Mouse (Mus musculus) limb, embryonic 14.5 days (tissue): ENCODE measurements around the gene Wfikkn2. TPM values are rescaled to one million over a fixed set of nuclear protein-coding genes. Genes with fewer than 3 reads are reported as not detected.
A peak's percentile ranks its signal among the peaks of the same experiment; 100 is the strongest.

Experiments used
- ATAC-seq: fragments of 200-750 bp; cut with Nextera tagmentation; 2 replicates; pipeline ENCODE4 v1.8.0; 2017; ENCODE audit warnings: low read depth, moderate number of reproducible peaks, moderate TSS enrichment; ENCODE audit not compliant: low FRiP score
- DNase-seq: peaks from one replicate; pipeline ENCODE4 v3.0.0-alpha.2; 2015; ENCODE audit warnings: low spot score
- H3K27ac ChIP-seq: fragments of 300-500 bp; sonication (generic); replicated peaks from 2 replicates; pipeline ENCODE4 v1.5.1; 2014; ENCODE audit warnings: low read depth, mild to moderate bottlenecking, low read length, moderate library complexity, mixed read lengths
- H3K27me3 ChIP-seq: fragments of 300-500 bp; sonication (generic); 2 replicates; pipeline ENCODE4 v1.6.1; 2014; ENCODE audit warnings: low read length, mixed read lengths; ENCODE audit not compliant: control insufficient read depth, insufficient read depth
- H3K36me3 ChIP-seq: fragments of 300-500 bp; sonication (generic); 2 replicates; pipeline ENCODE4 v1.6.1; 2014; ENCODE audit warnings: mild to moderate bottlenecking, low read length, moderate library complexity, mixed read lengths; ENCODE audit not compliant: control insufficient read depth, insufficient read depth
- H3K4me1 ChIP-seq: fragments of 300-500 bp; sonication (generic); 2 replicates; pipeline ENCODE4 v1.6.1; 2014; ENCODE audit warnings: antibody characterized with exemption, low read length, mixed read lengths; ENCODE audit not compliant: control insufficient read depth, insufficient read depth
- H3K4me2 ChIP-seq: fragments of 300-500 bp; sonication (generic); replicated peaks from 2 replicates; pipeline ENCODE4 v1.6.1; 2014; ENCODE audit warnings: low read depth, mild to moderate bottlenecking, low read length, moderate library complexity; ENCODE audit not compliant: severe bottlenecking
- H3K4me3 ChIP-seq: fragments of 300-500 bp; sonication (generic); replicated peaks from 2 replicates; pipeline ENCODE4 v1.5.1; 2014; ENCODE audit warnings: low read length
- H3K9ac ChIP-seq: fragments of 300-500 bp; sonication (generic); 2 replicates; pipeline ENCODE4 v1.6.1; 2014; ENCODE audit warnings: mild to moderate bottlenecking, low read depth, low read length, moderate library complexity; ENCODE audit not compliant: severe bottlenecking
- H3K9me3 ChIP-seq: fragments of 300-500 bp; sonication (generic); 2 replicates; pipeline ENCODE4 v1.6.1; 2016; ENCODE audit warnings: low read length; ENCODE audit not compliant: control insufficient read depth
- POLR2A ChIP-seq: fragments of 200-500 bp; IDR thresholded peaks from 2 replicates; pipeline ENCODE4 v1.8.0; 2012; ENCODE audit warnings: inconsistent platforms, mild to moderate bottlenecking, moderate library complexity, borderline replicate concordance; ENCODE audit not compliant: insufficient read depth, insufficient read length; ENCODE audit errors: extremely low read depth
- WGBS: fragments of 180-500 bp; shearing (Covaris S2); extraction: QIAGEN DNeasy Blood & Tissue Kit; methylation state at CpG from one replicate; pipeline ENCODE4 v1.1.7; 2014; 5-methylcytosine and 5-hydroxymethylcytosine counted together
- polyA plus RNA-seq, 2 experiments: library from polyadenylated mRNA; depleted of rRNA in 1 of 2; stranded (reverse) in 1 of 2; unstranded in 1 of 2; fragments of >200 nt; fragmentation: Nextera tagmentation in 1 of 2; extraction: Ambion mirVana in 1 of 2; gene quantifications; 2 replicates each; pipeline versions ENCODE4 v1.2.1 to v1.2.3; 2012 to 2014

The Wfikkn2 gene
- polyA plus RNA-seq, 2 experiments, result 9.7 to 19.9 TPM

GRCm38 (mm10) chr11:94208811-94209675 is 36.8 kb downstream of the Wfikkn2 start:
- 36% methylated on average over 8 of the region's 8 CpGs for WGBS
- no peak for DNase-seq
- H3K4me3 ChIP-seq, result peak overlapping the region; percentile 97; the same call in 1 of the 2 replicates

GRCm38 (mm10) chr11:94206398-94207114 is 39.2 kb downstream of the Wfikkn2 start:
- Histone ChIP-seq H3K27me3 (no peaks in the 10 kb centered on the region), H3K4me2 (no peak overlapping the region)
- 83% methylated on average over 10 of the region's 10 CpGs for WGBS

More at GRCm38 (mm10) chr11:94208811-94209675, 36.8 kb downstream of the Wfikkn2 start:
- Histone ChIP-seq H3K9ac (no peak overlapping the region), H3K9me3 (no peaks in the 10 kb centered on the region), H3K27ac (no peak overlapping the region), H3K4me2 (peak overlapping the region; percentile 97), H3K27me3 (no peaks in the 10 kb centered on the region), H3K36me3 (peaks cover 6% of the 10 kb centered on the region), H3K4me1 (peaks cover 15% of the 10 kb centered on the region)
- ATAC-seq, result no peak
- TF ChIP-seq POLR2A, result no peak

GRCm38 (mm10) chr11:94203066-94203465 is 42.7 kb downstream of the Wfikkn2 start:
- Histone ChIP-seq H3K4me3 (no peak overlapping the region), H3K9me3 (no peaks in the 10 kb centered on the region), H3K4me2 (no peak overlapping the region), H3K27me3 (no peaks in the 10 kb centered on the region), H3K4me1 (no peaks in the 10 kb centered on the region), H3K36me3 (no peaks in the 10 kb centered on the region), H3K27ac (no peak overlapping the region), H3K9ac (no peak overlapping the region)
- ATAC-seq, result no peak
- TF ChIP-seq POLR2A, result no peak
- WGBS, result 77% methylated on average over 3 of the region's 3 CpGs
- no peak for DNase-seq

More at GRCm38 (mm10) chr11:94206398-94207114, 39.2 kb downstream of the Wfikkn2 start:
- Histone ChIP-seq H3K9me3 (no peaks in the 10 kb centered on the region), H3K9ac (no peak overlapping the region), H3K36me3 (no peaks in the 10 kb centered on the region), H3K4me3 (no peak overlapping the region), H3K4me1 (peaks cover 5% of the 10 kb centered on the region; the same call in 1 of the 2 replicates), H3K27ac (no peak overlapping the region)
- ATAC-seq, result no peak
- DNase-seq, result no peak
- no peak for TF ChIP-seq POLR2A

DNA sequence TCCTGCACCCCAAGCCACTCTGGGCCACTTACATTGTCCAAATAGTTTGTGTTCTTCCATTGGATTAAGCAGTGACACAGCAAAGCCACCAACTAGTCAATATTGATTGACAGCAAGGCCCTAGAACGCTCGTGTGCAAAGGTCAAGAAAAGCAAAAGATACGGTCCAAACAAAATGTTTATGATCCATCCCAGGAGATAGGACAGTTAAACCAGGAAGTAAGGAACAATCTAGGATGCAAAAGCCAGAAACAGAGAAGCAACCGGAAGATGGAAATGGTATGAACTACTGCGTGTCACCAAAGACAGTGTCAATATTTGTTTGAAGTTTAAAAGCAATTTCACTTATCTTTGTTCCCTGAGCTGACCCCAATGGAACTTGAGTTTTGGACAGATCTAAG is 43.7 kb downstream of the Wfikkn2 start:
- no peak overlapping the region for H3K27ac ChIP-seq
- no peak overlapping the region for H3K9ac ChIP-seq
- TF ChIP-seq POLR2A, result no peak
- no peak overlapping the region for H3K4me2 ChIP-seq
- ATAC-seq (no peak), DNase-seq (no peak)
- H3K9me3 ChIP-seq, result no peaks in the 10 kb centered on the region
- no peaks in the 10 kb centered on the region for H3K4me1 ChIP-seq
- H3K36me3 ChIP-seq, result no peaks in the 10 kb centered on the region
- 88% methylated on average over 5 of the region's 5 CpGs for WGBS
- H3K4me3 ChIP-seq, result no peak overlapping the region
- H3K27me3 ChIP-seq, result no peaks in the 10 kb centered on the region

- H3K27ac ChIP-seq, result no peak overlapping the region
- H3K4me3 ChIP-seq, result no peak overlapping the region
- DNase-seq, result no peak
- H3K9ac ChIP-seq, result no peak overlapping the region
- no peaks in the 10 kb centered on the region for H3K4me1 ChIP-seq
- no peaks in the 10 kb centered on the region for H3K36me3 ChIP-seq
- 83% methylated on average over 4 of the region's 4 CpGs for WGBS
- no peaks in the 10 kb centered on the region for H3K9me3 ChIP-seq
- no peaks in the 10 kb centered on the region for H3K27me3 ChIP-seq
- no peak for ATAC-seq
- no peak overlapping the region for H3K4me2 ChIP-seq
- TF ChIP-seq POLR2A, result no peak
Observed at GRCm38 (mm10) chr11:94200422-94200821, 45.4 kb downstream of the Wfikkn2 start.
